38 mouse cellular contexts compared by ENCODE assay signal in genomic region chr13:96414384-96414783, GRCm38 (mm10). TPM values are rescaled to one million over a fixed set of nuclear protein-coding genes. Genes with fewer than 3 reads are reported as not detected.
"Had no signal": no experiment of that assay in that cellular context is flagged by ENCODE, and none has a peak within 500 bp of the region (broad histone marks: within the 10 kb centered on the region; RNA-seq: fewer than 3 reads in every experiment).

No protein-coding gene starts in this region.

- H3K4me1 ChIP-seq: limb, embryonic 10.5 days; limb, embryonic 12.5 days; limb, embryonic 13.5 days; limb, embryonic 15.5 days; liver, embryonic 12.5 days; liver, embryonic 13.5 days; liver, embryonic 15.5 days; lung, embryonic 15.5 days; midbrain, embryonic 10.5 days; midbrain, embryonic 12.5 days; midbrain, embryonic 13.5 days; midbrain, embryonic 15.5 days; neural tube, embryonic 12.5 days; neural tube, embryonic 13.5 days had no signal

- DNase-seq: left cerebral cortex, postnatal 4 days; liver; liver, embryonic 13.5 days; liver, postnatal 0 days; lung, adult 18-20 months; lung, adult 2 months; lung, embryonic 14.5 days; lung, postnatal 10 days; lung, postnatal 14 days; lung, postnatal 36 days; lung, postnatal 4 days; midbrain, embryonic 14.5 days had no signal

- H3K27ac ChIP-seq: limb, embryonic 10.5 days; limb, embryonic 12.5 days; limb, embryonic 13.5 days; limb, embryonic 15.5 days; liver, embryonic 12.5 days; liver, embryonic 13.5 days; liver, embryonic 14.5 days; liver, embryonic 15.5 days; lung, embryonic 15.5 days; macrophage; midbrain, embryonic 10.5 days; midbrain, embryonic 12.5 days; midbrain, embryonic 13.5 days; midbrain, embryonic 15.5 days; neural tube, embryonic 12.5 days; neural tube, embryonic 13.5 days had no signal

- H3K4me3 ChIP-seq: limb, embryonic 10.5 days; limb, embryonic 12.5 days; limb, embryonic 13.5 days; limb, embryonic 15.5 days; liver, embryonic 12.5 days; liver, embryonic 13.5 days; liver, embryonic 15.5 days; lung, embryonic 15.5 days; megakaryocyte, embryonic 14.5 days; midbrain, embryonic 10.5 days; midbrain, embryonic 12.5 days; midbrain, embryonic 13.5 days; midbrain, embryonic 15.5 days; myocyte; neural tube, embryonic 12.5 days; neural tube, embryonic 13.5 days had no signal

- H3K9ac ChIP-seq: limb, embryonic 12.5 days; limb, embryonic 13.5 days; limb, embryonic 15.5 days; liver, embryonic 12.5 days; liver, embryonic 13.5 days; liver, embryonic 14.5 days; liver, embryonic 15.5 days; liver, postnatal 0 days; lung, embryonic 14.5 days; lung, embryonic 15.5 days; midbrain, embryonic 12.5 days; midbrain, embryonic 13.5 days; midbrain, embryonic 15.5 days; neural tube, embryonic 12.5 days; neural tube, embryonic 13.5 days had no signal

- H3K27me3 ChIP-seq: limb, embryonic 12.5 days; limb, embryonic 13.5 days; limb, embryonic 15.5 days; liver, embryonic 12.5 days; liver, embryonic 13.5 days; liver, embryonic 15.5 days; lung, embryonic 15.5 days; megakaryocyte, embryonic 14.5 days; midbrain, embryonic 12.5 days; midbrain, embryonic 13.5 days; midbrain, embryonic 15.5 days; neural tube, embryonic 12.5 days; neural tube, embryonic 13.5 days had no signal

- ATAC-seq: liver, embryonic 12.5 days; liver, postnatal 0 days; lung, postnatal 0 days; midbrain, embryonic 13.5 days; midbrain, embryonic 15.5 days; midbrain, embryonic 16.5 days had no signal

- H3K4me2 ChIP-seq: limb, embryonic 12.5 days; limb, embryonic 13.5 days; limb, embryonic 15.5 days; liver, embryonic 11.5 days; liver, embryonic 12.5 days; liver, embryonic 13.5 days; liver, embryonic 15.5 days; lung, embryonic 14.5 days; lung, embryonic 15.5 days; midbrain, embryonic 11.5 days; midbrain, embryonic 12.5 days; midbrain, embryonic 13.5 days; midbrain, embryonic 15.5 days; neural tube, embryonic 12.5 days; neural tube, embryonic 13.5 days had no signal

- H3K9me3 ChIP-seq: limb, embryonic 10.5 days; limb, embryonic 12.5 days; limb, embryonic 13.5 days; limb, embryonic 15.5 days; liver, embryonic 12.5 days; liver, embryonic 13.5 days; liver, embryonic 15.5 days; lung, embryonic 15.5 days; megakaryocyte, embryonic 14.5 days; midbrain, embryonic 10.5 days; midbrain, embryonic 12.5 days; midbrain, embryonic 13.5 days; midbrain, embryonic 15.5 days; neural tube, embryonic 12.5 days; neural tube, embryonic 13.5 days had no signal

RNA-seq across cellular contexts. Expression of gene Ankdd1b, which starts 56.6 kb away (rescaled TPM):
- total RNA-seq: left cerebral cortex, postnatal 4 days; liver, adult 2 months; monocyte, adult 5-6 weeks had no signal
- polyA plus RNA-seq: limb, embryonic 10.5 days; limb, embryonic 13.5 days; liver, adult 2 months; liver, embryonic 12.5 days; liver, embryonic 13.5 days; liver, embryonic 15.5 days; liver, embryonic 16.5 days; liver, postnatal 0 days; lung, embryonic 14.5 days; macrophage; midbrain, embryonic 10.5 days; midbrain, embryonic 11.5 days; midbrain, embryonic 12.5 days; midbrain, embryonic 13.5 days; midbrain, embryonic 14.5 days; midbrain, embryonic 15.5 days; midbrain, embryonic 16.5 days; midbrain, postnatal 0 days; myocyte; neural tube, embryonic 11.5 days; neural tube, embryonic 13.5 days had no signal
